Mouse (Mus musculus): ENCODE results near the gene Dpy30.

- no peak for TF ChIP-seq CTCF (IDR thresholded peaks at IDR 0.05 in 2 of 3, conservative IDR thresholded peaks at IDR 0.05 in 1 of 3; ENCODE audit: control insufficient read depth in 1 of 3, insufficient read depth in 1 of 3, low read depth in 2 of 3, low read length in 3 of 3, poor library complexity in 1 of 3, severe bottlenecking in 1 of 3)
- TF ChIP-seq EP300 (IDR thresholded peaks at IDR 0.05; ENCODE audit: low read depth in 1 of 2, low read length in 2 of 2) = peak; percentile 65 to 78; a peak in 3 of 4 replicates
- no peak for TF ChIP-seq ZC3H11A (IDR thresholded peaks at IDR 0.05; ENCODE audit: low read depth, low read length)
- no peak for TF ChIP-seq POLR2A (IDR thresholded peaks at IDR 0.05; ENCODE audit: control insufficient read depth in 1 of 2, insufficient read depth in 1 of 2, low read depth in 1 of 2, low read length in 2 of 2, poor library complexity in 1 of 2)
- no peak for TF ChIP-seq TBP (IDR thresholded peaks at IDR 0.05; ENCODE audit: low read depth, low read length)
- TF ChIP-seq ZKSCAN1 (IDR thresholded peaks at IDR 0.05; ENCODE audit: low read depth, low read length) = no peak
- no peak for TF ChIP-seq GABPA (IDR thresholded peaks at IDR 0.05; ENCODE audit: low read depth, low read length)
Measured at GRCm38 (mm10) chr17:74270205-74270604, 53.5 kb downstream of the Dpy30 start.
